Mouse (Mus musculus) fat pad, adult 2 months (tissue): ENCODE results near the gene Irf5.
"Not testable (repeated sequence)": the region's sequence is repeated elsewhere in the genome, so short reads cannot be mapped to it uniquely, and the experiment has no call there.

Source experiments
- DNase-seq: peaks from one replicate; pipeline ENCODE4 v3.0.0-alpha.2; 2011; ENCODE audit warnings: low read depth, low spot score; ENCODE audit errors: extremely low read depth

The Irf5 gene

GRCm38 (mm10) chr6:29527361-29528164 lies 1.1 kb downstream of the Irf5 start:
- no peak for DNase-seq

- no peak for DNase-seq
These were observed 1.7 kb downstream of the Irf5 start for GRCm38 (mm10) chr6:29528165-29528505.

GRCm38 (mm10) chr6:29528561-29529443 lies 2.4 kb downstream of the Irf5 start:
- DNase-seq, result no peak

GRCm38 (mm10) chr6:29529444-29529820 lies 3.0 kb downstream of the Irf5 start:
- DNase-seq, result no peak

- DNase-seq, result no peak
These were observed 3.6 kb downstream of the Irf5 start for GRCm38 (mm10) chr6:29530050-29530449.

GRCm38 (mm10) chr6:29535316-29535715 lies 8.9 kb downstream of the Irf5 start:
- no peak for DNase-seq

- no peak for DNase-seq
These were observed 10.3 kb downstream of the Irf5 start for GRCm38 (mm10) chr6:29536651-29537193.

- DNase-seq, result no peak
These were observed 10.8 kb downstream of the Irf5 start for GRCm38 (mm10) chr6:29537221-29537620.

- DNase-seq, result no peak
These were observed 13.1 kb downstream of the Irf5 start for GRCm38 (mm10) chr6:29539502-29539901.

- DNase-seq, result no peak
These were observed 13.8 kb downstream of the Irf5 start for GRCm38 (mm10) chr6:29540223-29540622.

- no peak for DNase-seq
These were observed 14.5 kb downstream of the Irf5 start for GRCm38 (mm10) chr6:29540956-29541355.

- no peak for DNase-seq
These were observed 19.2 kb downstream of the Irf5 start for GRCm38 (mm10) chr6:29545611-29546010.

- DNase-seq, result peak; percentile 73
These were observed 21.2 kb downstream of the Irf5 start for GRCm38 (mm10) chr6:29547582-29547981.

- DNase-seq, result peak; percentile 85
These were observed 21.7 kb downstream of the Irf5 start for GRCm38 (mm10) chr6:29548086-29548485.

- DNase-seq, result peak; percentile 59
These were observed 26.1 kb downstream of the Irf5 start for GRCm38 (mm10) chr6:29552526-29552925.

GRCm38 (mm10) chr6:29557112-29557511 lies 30.7 kb downstream of the Irf5 start:
- no peak for DNase-seq

GRCm38 (mm10) chr6:29576388-29576787 lies 50.0 kb downstream of the Irf5 start:
- not testable (repeated sequence) for DNase-seq

GRCm38 (mm10) chr6:29580770-29581169 lies 54.3 kb downstream of the Irf5 start:
- DNase-seq, result no peak

GRCm38 (mm10) chr6:29581202-29581601 lies 54.8 kb downstream of the Irf5 start:
- no peak for DNase-seq
